Mouse (Mus musculus) gonadal fat pad, adult 2 months (tissue): ENCODE data around the gene H2-DMb2. TPM values are rescaled to one million over a fixed set of nuclear protein-coding genes. Genes with fewer than 3 reads are reported as not detected.

ENCODE experiments used
- DNase-seq: peaks from one replicate; pipeline ENCODE4 v3.0.0-alpha.2; 2012; ENCODE audit warnings: low read depth
- polyA plus RNA-seq: library from polyadenylated mRNA; depleted of rRNA; stranded (reverse); fragments of >200 nt; gene quantifications from 2 replicates; pipeline ENCODE4 v1.2.3, GENCODE M21; 2012; rRNA removed

The H2-DMb2 gene
- 51.4 and 61.0 TPM in 2 replicates for polyA plus RNA-seq

DNA sequence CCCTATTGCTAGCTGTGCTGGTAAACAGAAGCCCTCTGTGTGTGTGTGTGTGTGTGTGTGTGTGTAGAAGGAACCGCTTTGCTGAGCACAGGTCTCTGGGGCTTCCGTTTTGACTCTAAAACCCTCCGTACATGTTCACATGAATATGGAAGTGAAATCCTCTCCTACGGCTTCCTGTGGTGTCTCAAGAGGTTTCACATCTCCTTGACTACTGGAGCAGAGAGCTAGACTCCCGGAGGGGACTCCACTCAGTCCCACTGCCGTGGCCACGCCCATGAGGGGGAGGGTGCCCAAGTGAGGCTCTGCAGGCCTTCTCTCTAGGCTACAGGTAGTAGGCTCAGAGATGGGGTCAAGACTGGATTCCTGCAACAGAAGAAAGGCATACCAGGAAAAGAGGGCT, at the start of gene H2-DMb2:
Gene H2-DMb2 (plus strand): TSS at position 275 of the 400 bp plus-strand sequence.
- no peak for DNase-seq

DNA sequence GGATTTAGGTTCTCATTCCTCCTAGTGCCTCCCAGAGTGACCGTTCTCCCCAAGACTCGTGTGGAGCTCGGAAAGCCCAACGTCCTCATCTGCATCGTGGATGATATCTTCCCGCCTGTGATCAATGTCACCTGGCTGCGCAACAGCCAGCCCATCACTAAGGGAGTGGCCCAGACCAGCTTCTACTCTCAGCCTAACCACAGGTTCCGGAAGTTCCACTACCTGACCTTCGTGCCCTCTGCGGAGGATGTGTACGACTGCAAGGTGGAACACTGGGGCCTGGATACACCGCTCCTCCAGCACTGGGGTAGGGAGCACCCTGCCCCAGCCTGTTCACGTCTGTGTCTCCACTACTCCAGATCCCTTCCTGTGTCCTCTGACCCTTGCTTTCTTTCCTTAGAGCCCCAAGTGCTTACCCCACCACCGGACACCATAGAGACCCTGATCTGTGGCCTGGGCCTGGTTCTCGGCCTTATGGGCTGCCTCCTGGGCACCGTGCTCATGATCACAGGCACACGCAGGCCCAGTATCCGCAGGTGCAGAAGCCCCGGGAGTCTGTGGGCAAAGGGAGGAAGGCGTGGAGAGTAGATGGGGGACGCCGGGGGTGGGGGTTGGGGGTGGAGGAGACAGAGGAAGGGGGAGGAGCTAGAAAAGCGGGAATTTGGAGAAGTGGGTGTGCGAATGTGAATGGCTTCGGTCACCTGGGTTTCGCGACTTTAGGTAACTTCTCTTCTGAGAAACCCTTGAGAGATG, 48.6 kb upstream of the H2-DMb2 start:
- no peak for DNase-seq

DNA sequence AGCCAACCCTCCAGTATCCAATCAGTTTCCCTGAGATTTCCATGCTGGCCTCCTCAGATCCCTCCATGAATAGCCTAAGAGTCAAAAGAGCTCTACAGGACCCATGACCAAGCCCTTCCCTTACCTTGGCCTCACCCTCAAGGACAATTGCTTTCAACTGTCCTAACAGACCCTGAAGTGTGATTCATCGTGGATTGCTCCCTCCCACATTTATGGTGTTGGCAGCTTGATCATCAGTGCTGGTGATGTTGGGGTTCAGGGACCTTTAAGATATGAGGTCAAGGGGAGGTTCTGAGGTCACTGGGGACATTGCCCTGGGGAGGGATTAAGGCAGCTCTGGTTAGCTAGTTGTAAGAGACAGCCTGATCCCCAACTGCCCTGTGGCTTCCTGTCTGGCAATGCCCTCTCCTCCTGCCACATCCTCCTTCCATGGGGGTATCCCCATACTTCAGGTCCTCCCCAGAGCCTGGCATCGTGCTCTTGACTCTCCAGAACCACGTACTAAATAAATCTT, 46.6 kb upstream of the H2-DMb2 start:
- DNase-seq = no peak

DNA sequence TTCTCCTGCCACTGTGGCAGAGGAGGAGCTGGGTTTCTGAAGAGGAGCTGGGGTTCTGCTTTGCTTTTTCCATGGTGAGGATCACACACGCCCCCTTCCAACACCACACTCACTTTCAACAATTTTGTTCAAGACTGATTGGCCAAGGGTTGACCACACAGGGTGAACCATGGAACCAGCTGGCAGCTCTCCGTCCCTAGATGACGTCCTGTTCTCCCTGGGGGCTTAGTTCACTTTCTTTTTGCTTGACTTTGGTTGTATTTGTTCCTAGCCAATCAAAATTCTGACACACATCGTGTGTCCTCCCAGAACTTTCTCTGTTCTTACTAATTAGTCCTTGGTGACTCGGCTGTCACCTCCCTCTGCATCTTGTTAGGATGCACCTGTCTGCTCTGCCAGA, 45.8 kb upstream of the H2-DMb2 start:
- no peak for DNase-seq

DNA sequence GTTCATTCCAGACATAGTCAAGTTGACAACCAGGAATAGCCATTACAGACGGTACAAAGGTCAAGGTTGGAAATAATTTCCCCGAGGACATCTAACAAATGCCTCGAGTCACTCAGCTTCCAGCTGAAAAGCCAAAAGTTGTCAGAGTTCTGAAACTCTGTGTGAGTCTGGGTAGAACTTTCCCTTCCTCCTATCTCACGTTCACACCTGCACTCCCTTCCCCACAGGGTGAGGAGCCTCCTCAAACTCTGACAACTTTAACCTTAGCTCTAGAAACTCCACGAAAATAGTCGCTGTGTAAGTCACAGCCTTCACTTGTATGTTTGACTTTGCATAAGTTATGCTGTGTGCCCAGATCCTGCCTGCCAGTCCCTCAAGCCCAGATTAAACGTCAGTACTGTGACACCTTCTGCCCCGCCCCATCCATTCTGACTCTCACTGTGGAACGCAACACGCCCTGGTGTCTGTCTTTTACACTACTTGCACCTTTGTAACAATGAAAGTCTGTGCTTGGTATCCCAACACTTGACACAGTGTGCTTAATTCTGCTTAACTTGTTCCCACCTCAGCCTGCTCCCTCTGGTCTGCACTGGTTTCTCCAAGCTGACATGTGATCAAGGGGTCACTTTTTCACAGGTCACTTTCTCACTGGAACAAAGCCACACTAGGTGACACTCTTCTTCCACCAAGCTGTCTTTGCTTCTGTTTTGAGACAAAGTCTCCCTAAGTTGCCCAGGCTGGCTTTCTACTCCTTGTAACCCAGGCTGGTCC, 44.2 kb upstream of the H2-DMb2 start:
- DNase-seq = no peak

DNA sequence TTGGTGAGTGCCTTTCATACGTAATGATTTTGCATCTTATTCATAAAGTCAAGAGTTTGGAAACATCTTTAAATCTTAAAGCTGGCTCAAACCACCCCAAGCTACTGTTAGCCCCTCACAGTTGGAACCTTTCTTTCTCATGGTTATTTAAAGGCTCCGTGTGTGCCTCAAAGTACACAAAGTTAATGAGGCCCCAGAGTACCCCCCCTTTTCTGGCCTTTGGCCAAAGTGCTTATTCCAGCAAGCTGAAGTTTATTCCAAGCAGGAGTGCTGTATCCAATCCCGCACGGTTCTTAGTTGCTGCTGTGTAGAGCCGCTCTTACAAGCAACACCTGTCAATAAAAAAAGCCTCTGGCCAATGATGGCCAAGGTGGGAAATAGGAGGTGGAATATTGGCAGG, 43.6 kb upstream of the H2-DMb2 start:
- no peak for DNase-seq

DNA sequence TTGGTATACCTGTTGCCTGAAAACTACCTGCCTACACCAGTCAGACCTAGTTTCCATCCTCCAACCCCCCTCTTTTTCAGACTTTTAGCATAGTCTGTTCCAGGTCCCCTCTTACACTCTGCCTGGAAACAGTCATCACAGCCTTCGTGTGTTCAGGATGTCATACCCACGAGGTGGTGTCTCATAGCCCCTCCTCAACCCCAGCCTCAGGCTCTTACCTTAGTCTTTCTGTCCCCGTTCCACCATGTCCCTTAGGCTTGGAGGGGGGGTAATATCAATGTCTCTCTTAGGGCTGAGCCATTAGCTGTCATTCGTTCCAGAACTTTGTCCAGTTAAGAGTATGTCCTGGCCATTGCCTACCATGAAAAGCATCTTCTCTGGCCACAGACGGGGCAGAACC, 41.9 kb upstream of the H2-DMb2 start:
- no peak for DNase-seq

DNA sequence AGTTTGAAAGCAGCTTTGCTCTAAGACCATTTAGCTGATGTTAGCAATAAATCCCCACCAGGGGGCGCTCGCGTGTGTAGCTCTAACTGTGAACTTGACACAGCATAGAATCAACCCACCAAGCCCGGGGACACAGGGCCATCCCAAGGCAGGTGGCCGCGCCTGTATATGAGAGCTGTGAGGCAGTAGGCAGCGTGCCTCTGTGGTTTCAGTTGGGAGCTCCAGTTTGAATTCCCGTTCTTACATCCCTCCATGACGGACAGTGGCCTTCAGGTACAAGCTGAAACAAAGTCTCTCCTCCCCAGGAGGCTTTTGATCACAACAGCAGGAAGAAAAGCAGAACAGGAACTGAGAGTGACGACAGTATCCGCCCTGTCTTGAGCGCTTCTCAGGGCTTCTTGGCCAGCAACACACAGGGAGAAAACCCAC, 41.5 kb upstream of the H2-DMb2 start:
- no peak for DNase-seq

DNA sequence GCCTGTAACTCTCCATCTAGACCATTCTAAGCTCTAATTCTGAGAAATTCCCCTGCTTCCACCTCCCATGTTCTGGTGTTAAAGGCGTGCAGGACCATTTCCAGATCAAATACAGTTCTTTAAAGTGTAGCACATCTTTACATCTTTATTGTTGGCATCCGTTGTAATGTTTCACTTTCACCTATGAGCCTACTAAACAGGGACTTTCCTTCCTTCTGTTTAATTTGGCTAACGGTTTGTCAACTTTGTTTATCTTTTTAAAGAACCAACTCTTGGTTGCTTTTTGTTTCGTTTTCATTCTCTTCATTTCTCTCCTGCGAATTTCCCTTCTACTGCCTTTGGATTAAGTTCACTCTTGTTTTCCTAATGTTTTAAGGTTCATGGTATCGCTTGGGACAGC, 40.3 kb upstream of the H2-DMb2 start:
- no peak for DNase-seq

DNA sequence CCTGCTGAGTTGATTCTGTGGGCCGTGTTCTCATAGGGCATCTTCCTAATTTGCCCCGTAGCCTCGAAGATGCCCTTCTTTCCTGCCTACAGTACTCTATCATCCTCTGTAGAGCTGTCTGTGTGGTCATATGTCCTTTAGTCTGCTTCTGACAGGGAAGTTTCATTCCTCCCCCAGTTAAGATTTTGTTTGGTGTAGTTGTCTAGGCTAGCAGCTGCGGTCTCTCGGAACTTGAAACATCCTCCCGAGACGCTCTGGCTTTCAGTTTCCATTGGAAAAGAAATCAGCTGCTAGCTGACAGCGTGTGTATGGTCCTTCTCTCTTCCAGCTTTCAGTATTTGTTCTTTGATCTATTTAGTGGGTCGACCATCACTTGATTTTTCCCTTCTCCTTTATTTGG, 38.3 kb upstream of the H2-DMb2 start:
- DNase-seq = no peak

DNA sequence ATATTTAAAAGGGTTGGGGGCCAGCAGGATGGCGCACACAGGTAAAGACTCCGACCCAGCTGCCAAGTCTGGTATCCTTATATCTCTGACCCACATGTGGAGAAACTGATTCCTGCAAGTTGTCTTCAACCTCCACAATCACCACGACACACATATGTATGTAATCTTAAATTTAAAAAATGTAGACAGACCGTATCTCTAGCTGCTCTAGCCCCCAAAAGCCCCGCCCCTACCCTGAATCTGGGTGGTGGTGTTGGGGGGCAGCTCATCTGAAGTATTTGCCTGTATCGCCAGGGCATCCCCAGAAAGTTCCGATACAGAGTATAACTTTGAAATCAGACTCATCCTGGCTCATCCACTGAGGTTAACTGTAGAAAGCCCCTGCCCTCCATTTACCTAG, 36.6 kb upstream of the H2-DMb2 start:
- no peak for DNase-seq

DNA sequence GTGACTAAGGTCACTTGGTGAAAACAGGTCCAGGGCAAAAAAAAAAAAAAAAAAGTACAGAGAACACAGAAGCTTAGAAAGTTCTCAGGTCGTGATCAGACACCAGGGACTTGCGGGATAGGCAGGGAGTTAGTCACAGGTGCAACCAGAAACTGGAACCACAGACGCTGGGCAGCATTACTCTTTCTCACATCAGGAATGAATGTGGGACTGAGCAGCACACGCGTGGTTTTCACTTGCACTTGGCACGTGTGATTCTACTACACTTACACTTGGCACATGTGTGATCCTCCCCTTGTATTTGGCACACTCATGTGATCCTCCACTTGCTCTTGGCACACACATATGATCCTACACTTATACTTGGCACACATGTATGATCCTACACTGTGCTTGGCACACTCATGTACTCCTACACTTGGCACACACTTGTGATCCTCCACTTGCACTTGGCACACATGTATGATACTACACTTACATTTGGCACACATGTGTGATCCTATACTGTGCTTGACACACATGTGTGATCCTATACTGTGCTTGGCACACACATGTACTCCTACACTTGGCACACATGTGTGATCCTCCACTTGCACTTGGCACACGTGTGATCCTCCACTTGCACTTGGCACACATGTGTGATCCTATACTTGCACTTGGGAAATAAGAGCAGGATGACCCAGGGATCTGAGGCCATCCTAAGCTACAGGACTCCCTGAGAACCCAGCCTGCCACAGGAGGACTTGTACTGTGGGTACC, 35.8 kb upstream of the H2-DMb2 start:
- no peak for DNase-seq

DNA sequence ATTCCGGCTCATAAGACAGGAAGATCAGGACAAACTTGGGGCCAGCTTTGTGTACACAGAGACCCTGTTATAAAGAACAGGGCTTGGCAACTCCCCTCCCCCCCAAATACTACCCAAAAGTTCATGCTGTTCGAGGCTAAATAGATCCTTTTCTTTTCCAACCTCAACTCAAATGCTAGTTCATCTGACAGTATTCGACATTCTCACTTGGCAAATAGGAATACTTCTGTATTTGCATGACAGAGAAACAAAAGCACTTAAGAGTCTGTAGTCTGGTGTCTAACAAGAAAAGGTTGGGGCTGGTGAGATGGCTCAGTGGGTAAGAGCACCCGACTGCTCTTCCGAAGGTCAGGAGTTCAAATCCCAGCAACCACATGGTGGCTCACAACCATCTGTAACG, 34.6 kb upstream of the H2-DMb2 start:
- DNase-seq = no peak

DNA sequence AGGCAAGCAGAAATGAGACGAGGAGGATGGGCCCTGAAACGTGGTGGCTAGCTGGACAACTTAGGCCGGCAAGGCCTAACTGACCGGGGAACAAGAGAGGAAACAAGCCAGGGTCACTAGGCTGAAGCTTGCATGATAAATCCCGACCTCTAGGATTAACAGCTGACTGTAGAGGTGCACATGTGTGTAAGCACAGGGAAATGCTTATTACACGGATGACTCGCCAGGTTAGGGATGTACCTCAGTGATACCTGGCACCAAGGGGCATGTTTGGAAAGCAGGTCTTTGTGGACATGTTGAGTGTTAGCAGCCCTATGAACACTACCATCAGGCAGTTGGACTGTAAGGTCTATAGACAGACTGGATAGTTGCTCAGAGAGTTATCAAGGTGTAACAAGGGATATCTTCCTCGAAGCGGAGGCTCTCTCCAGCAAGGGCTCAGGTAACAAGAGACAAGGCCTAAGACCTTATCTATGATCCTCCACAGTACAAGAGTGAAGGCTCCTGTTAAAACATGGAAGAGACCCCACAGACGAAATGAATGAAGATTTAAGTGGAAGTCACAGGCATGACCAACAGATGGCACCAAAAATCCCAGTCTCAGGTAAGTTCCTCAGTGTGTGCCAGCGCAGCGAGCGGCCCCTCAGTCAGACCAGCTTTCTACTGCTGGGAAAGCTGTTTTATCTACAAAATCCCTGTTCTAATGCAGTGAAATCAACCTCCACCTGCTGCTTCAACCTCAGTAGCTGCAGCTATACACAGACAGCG, 33.9 kb upstream of the H2-DMb2 start:
- DNase-seq = no peak

DNA sequence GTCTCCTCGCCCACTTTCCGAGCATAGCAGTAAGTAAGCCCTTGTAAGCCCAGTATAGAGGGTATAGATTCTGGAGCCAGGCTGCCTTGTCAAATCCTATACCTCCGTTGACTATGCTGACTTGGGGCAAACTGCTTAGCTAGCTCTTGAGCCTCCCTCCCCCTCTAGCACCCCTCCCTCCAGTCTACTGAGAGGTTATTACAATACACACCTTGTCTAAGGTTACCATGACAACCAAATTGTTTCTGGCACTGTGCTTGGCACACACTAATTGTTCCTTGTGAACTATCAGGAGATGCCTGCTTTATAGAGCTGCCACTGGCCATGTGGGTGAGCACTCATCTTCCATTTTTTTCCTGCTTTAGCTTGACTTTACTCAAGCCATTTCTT, 33.3 kb upstream of the H2-DMb2 start:
- DNase-seq = no peak

DNA sequence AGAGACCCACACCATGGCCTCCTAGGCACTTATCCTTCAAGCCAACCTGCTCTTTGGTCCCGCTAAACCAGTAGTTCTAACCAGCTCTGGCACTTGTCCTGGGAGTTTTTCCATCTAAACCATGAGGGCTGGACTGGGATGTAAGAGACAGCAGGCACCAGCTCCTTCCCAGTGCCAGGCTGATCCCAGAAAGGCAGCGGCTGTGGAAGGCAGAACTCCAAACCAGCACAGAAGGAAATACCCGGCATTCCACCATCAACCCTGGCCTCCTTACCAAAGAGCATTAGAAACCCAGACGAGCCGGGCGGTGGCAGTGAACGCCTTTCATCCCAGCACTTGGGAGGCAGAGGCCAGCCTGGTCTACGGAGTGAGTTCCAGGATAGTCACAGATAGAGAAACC, 32.8 kb upstream of the H2-DMb2 start:
- no peak for DNase-seq

DNA sequence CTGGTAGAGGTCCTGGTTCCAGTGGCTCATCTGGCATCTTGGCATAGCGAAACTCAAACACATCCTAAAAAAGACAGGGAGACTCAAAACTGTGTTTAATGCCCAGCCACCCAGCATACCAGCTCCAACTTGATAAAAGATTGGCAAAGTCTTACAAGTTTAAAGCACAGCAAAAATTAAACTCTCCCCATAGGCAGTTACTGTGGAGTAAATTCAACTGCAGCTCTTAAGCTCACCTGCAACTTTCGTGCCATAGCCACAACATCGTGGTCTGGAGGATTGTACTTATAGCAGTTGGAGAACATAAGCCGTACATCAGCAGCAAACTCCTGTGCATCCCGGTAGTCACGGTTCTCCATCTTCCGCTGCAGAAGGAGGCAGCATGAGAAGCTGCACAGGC, 29.0 kb upstream of the H2-DMb2 start:
- DNase-seq = no peak

DNA sequence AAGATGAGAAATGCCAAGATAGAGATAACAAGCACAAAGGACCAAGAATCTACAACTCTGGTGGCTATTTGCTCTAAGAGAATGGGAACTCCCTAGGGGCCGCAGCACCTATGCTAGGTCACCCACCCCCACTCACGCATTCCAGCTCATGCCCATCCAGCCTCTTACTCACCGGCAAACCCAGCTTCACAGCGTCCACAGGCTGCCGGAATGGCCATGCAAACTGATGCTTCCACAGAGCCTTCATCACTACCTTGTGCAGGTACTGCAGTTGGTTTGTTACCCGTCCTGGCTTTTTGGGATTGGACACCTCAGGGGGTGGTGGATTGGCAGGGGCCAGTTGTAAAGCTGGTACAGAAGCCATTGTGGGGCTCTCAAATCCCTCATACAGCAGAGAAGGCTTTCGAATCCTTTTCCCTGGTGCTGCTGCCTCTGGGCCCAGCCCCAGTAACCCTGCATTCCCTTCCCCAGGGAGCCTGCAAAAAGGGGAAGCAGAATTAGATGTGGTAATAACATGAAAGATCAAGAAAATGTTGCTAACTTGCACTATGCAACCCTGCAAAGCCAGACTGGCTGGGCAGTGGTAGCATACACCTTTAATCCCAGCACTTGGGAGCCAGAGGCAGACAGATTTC, 26.3 kb upstream of the H2-DMb2 start:
- no peak for DNase-seq

DNA sequence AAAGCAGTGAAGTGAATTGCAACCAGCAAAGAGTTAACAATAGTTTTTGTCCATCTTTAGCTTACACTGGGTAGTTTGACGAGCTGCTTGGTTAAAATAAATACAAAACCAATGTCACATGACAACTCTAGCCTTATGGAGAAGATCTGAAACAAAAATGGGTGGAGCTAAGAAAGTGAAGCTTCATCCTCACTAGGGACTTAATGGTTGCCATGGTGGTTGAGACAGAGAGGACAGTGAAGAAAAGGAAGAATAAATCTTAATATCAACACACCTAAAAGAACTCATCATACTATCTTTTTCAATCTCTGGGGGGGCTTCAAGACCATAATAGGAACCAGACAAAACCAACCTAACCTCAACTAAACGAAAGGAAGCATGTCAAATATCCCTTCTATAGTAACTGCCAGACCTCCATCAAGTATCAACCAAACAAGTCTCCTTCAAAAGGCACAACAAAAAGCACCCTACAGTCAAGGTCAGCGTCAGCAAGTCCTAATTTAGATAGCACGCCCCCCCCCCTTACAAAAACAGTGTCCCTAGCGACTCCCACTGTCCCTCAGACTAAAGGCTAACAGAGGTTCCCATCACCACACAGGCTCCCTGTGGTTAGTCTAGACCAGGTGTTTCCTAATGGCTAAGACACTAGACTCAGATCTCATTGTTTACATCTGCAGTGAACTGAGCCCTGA, 25.5 kb upstream of the H2-DMb2 start:
- no peak for DNase-seq

DNA sequence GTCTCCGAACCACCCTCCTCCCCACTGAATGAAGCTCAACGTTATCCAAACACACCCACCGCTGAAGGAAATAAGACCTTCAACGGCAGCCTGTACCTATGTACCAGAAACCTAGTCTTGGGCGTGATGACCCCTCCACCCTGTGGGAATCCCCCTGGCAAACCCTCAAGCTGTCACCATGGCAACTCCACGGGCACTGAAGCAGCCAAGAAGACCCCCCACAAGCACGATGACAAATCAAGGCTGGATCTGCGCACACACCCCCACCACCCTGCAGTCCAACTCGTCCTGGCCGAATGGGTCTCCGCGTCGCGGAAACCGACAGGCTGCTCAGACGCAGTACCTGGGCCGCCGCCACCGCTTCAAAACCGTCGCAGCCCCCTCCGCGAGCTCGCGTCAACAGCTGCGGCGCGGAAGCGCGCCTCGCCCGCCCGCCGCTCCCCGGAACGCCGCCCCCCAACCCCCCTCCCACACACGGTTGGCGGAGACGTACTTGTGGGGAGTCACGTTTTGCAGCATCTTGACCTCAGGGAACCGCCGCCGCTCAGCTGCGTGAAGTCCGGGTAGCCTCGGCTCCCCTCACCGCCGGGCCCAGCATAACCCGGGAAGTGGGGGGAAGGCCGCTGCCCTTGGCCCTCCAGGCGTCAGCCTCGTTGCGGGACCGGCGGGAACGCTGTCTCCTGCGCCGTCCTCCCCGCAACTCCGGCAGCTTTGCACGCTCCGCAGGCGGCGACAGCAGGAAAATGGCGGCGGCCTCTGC, 24.8 kb upstream of the H2-DMb2 start:
- DNase-seq = no peak
